8 mouse cellular contexts compared by ENCODE assay signal in the genomic region with DNA sequence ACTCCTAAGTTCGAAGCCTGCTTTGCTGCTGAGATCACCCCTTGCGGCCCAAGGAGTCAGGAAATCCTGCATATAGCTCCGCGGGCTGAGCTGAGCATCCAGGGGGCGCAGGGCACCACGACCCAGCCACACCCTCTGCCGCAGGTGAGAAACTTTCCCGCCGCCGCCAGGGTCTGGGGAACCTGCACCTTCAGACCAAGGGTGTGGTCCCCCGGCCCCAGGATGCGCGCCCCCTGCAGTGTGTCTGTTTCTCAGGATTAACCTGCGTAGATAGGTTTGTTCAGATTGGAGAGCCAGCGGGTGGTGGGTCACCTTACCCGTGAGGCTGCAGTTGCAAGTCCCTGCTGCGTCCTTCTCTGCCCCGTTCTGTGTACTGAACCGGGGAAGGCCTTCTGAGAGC. TPM values are rescaled to one million over a fixed set of nuclear protein-coding genes. Genes with fewer than 3 reads are reported as not detected.
A peak's percentile ranks its signal among the peaks of the same experiment; 100 is the strongest.
DNase-seq lines count a peak whose midpoint lies in the region; ATAC-seq and TF ChIP-seq lines count a peak whose summit lies in the region.

No protein-coding gene starts in this region.

- peaks cover 16% of the 10 kb centered on the region for H3K4me1 ChIP-seq in embryonic facial prominence, embryonic 13.5 days
- H3K4me1 ChIP-seq in hindbrain, postnatal 0 days (ENCODE audit: insufficient read depth, low read length), result peaks cover 7% of the 10 kb centered on the region; the same call in 1 of the 2 replicates
- H3K4me1 ChIP-seq in midbrain, postnatal 0 days (ENCODE audit: insufficient read depth, low read length), result 0 out of 2 replicates have a peak, but pooled peaks cover 4% of the 10 kb centered on the region

- peak overlapping the region; percentile 65 for H3K4me2 ChIP-seq in embryonic facial prominence, embryonic 13.5 days
- peak overlapping the region; percentile 79 for H3K4me2 ChIP-seq in hindbrain, postnatal 0 days (ENCODE audit: low read depth, low read length)
- H3K4me2 ChIP-seq in midbrain, postnatal 0 days (ENCODE audit: low read depth, low read length, poor library complexity, severe bottlenecking), result peak overlapping the region; percentile 82

- H3K9ac ChIP-seq in embryonic facial prominence, embryonic 13.5 days, result peak overlapping the region; percentile 32; the same call in 1 of the 2 replicates
- H3K9ac ChIP-seq in hindbrain, postnatal 0 days (replicated peaks; ENCODE audit: low read length), result peak overlapping the region; percentile 48
- peak overlapping the region; percentile 47 for H3K9ac ChIP-seq in midbrain, postnatal 0 days (replicated peaks; ENCODE audit: low read length, poor library complexity, severe bottlenecking)

- no peaks in the 10 kb centered on the region for H3K9me3 ChIP-seq in embryonic facial prominence, embryonic 13.5 days
- H3K9me3 ChIP-seq in hindbrain, postnatal 0 days (ENCODE audit: low read length), result no peaks in the 10 kb centered on the region
- no peaks in the 10 kb centered on the region for H3K9me3 ChIP-seq in midbrain, postnatal 0 days (ENCODE audit: low read length)

- H3K36me3 ChIP-seq in embryonic facial prominence, embryonic 13.5 days, result no peaks in the 10 kb centered on the region
- no peaks in the 10 kb centered on the region for H3K36me3 ChIP-seq in hindbrain, postnatal 0 days (ENCODE audit: insufficient read depth, low read length)
- no peaks in the 10 kb centered on the region for H3K36me3 ChIP-seq in midbrain, postnatal 0 days (ENCODE audit: insufficient read depth, low read length)

- no peak for TF ChIP-seq POLR2A in brain, embryonic 14.5 days (IDR thresholded peaks at IDR 0.05; ENCODE audit: borderline replicate concordance, extremely low read depth, insufficient read depth, insufficient read length, poor library complexity, severe bottlenecking)

- no peak for ATAC-seq in embryonic facial prominence, embryonic 13.5 days (ENCODE audit: insufficient number of reproducible peaks, insufficient read depth, low FRiP score, low TSS enrichment, low read depth)
- peak; percentile 61 for ATAC-seq in hindbrain, postnatal 0 days
- ATAC-seq in midbrain, postnatal 0 days (ENCODE audit: low FRiP score), result peak; percentile 61

- no peak for TF ChIP-seq CTCF in left cerebral cortex, adult 2 months (IDR thresholded peaks at IDR 0.05)
- no peak for TF ChIP-seq CTCF in brain, embryonic 14.5 days (IDR thresholded peaks at IDR 0.05; ENCODE audit: borderline replicate concordance, extremely low read depth, insufficient read depth, insufficient read length)
- TF ChIP-seq CTCF in hindbrain, postnatal 0 days (IDR thresholded peaks at IDR 0.05; ENCODE audit: low read depth), result peak; percentile 31
- TF ChIP-seq CTCF in midbrain, postnatal 0 days (IDR thresholded peaks at IDR 0.05), result peak; percentile 33

- intact Hi-C loops in left cerebral cortex, adult 2 months (cut with DNase I), result no loop called here

- H3K4me3 ChIP-seq in left cerebral cortex, adult 2 months, result peak overlapping the region; percentile 49
- H3K4me3 ChIP-seq in embryonic facial prominence, embryonic 13.5 days, result peak overlapping the region; percentile 40
- peak overlapping the region; percentile 43 for H3K4me3 ChIP-seq in hindbrain, postnatal 0 days (ENCODE audit: low read length)
- H3K4me3 ChIP-seq in midbrain, postnatal 0 days (ENCODE audit: low read depth, low read length), result peak overlapping the region; percentile 47

- H3K27ac ChIP-seq in left cerebral cortex, adult 2 months, result no peak overlapping the region
- no peak overlapping the region for H3K27ac ChIP-seq in embryonic facial prominence, embryonic 13.5 days
- no peak overlapping the region for H3K27ac ChIP-seq in hindbrain, postnatal 0 days
- no peak overlapping the region for H3K27ac ChIP-seq in midbrain, postnatal 0 days (ENCODE audit: low read depth, low read length)

- H3K27me3 ChIP-seq in embryonic facial prominence, embryonic 13.5 days, result peaks cover 41% of the 10 kb centered on the region
- H3K27me3 ChIP-seq in hindbrain, postnatal 0 days (ENCODE audit: insufficient read depth, low read length), result peaks cover 5% of the 10 kb centered on the region; the same call in 1 of the 2 replicates
- H3K27me3 ChIP-seq in midbrain, postnatal 0 days (ENCODE audit: insufficient read depth, low read length), result no peaks in the 10 kb centered on the region

- peak in 1 of 2 experiments; percentile 30 for DNase-seq in left cerebral cortex, adult 2 months (ENCODE audit: extremely low spot score in 1 of 2, low spot score in 2 of 2)
- no peak for DNase-seq in left cerebral cortex, adult 11 months (ENCODE audit: low spot score)
- DNase-seq in brain, embryonic 14.5 days (ENCODE audit: low read depth), result peak; percentile 31
- DNase-seq in hindbrain, postnatal 0 days (ENCODE audit: low spot score), result peak; percentile 9
- DNase-seq in midbrain, postnatal 0 days (ENCODE audit: low spot score), result no peak
- DNase-seq in frontal cortex, postnatal 14 days (ENCODE audit: low spot score in 2 of 2), result no peak
- no peak for DNase-seq in embryo, embryonic 11 days

- 1% methylated on average over 19 of the region's 19 CpGs for WGBS in embryonic facial prominence, embryonic 13.5 days
- 2% methylated on average over 16 of the region's 19 CpGs for WGBS in hindbrain, postnatal 0 days
- WGBS in midbrain, postnatal 0 days, result under 1% methylated on average over 19 of the region's 19 CpGs

RNA-seq across cellular contexts. Expression of a gene that starts 0.4 kb away (rescaled TPM):
- total RNA-seq in left cerebral cortex, adult 2 months (2021), result 1 to 10 TPM; 4.3 to 5.2 TPM
- 0.54 and 0.92 TPM in 2 replicates for polyA plus RNA-seq in brain, embryonic 14.5 days (2012; rRNA removed)
- 0.10 and 0.36 TPM in 2 replicates for polyA plus RNA-seq in embryonic facial prominence, embryonic 13.5 days (2015; fragmentation: Nextera tagmentation; extraction: Ambion mirVana)
- 4.5 and 5.3 TPM in 2 replicates for total RNA-seq in hindbrain, postnatal 0 days (2014; rRNA removed)
- 5.3 and 5.6 TPM in 2 replicates for polyA plus RNA-seq in hindbrain, postnatal 0 days (2015; fragmentation: Nextera tagmentation; extraction: Ambion mirVana)
- total RNA-seq in midbrain, postnatal 0 days (2014; rRNA removed), result 3.7 and 4.3 TPM in 2 replicates
- polyA plus RNA-seq in midbrain, postnatal 0 days (2015; fragmentation: Nextera tagmentation; extraction: Ambion mirVana), result 4.2 and 4.8 TPM in 2 replicates

Comparison
In these comparisons a context has a peak if more than half of its experiments do, and no peak if none do; other contexts are left out.
1. DNase-seq: peak in brain, embryonic 14.5 days (single experiment) and hindbrain, postnatal 0 days (single experiment); none in left cerebral cortex, adult 11 months (single experiment), midbrain, postnatal 0 days (single experiment), frontal cortex, postnatal 14 days (0 of 2) and embryo, embryonic 11 days (single experiment).
2. CTCF ChIP-seq: peak in hindbrain, postnatal 0 days (single experiment) and midbrain, postnatal 0 days (single experiment); none in left cerebral cortex, adult 2 months (single experiment) and brain, embryonic 14.5 days (single experiment).
3. Peak in every context shown above with its lines, with median percentiles within 50 percentile points of each other: H3K4me3 ChIP-seq, H3K4me2 ChIP-seq and H3K9ac ChIP-seq.